Mouse (Mus musculus) megakaryocyte, embryonic 14.5 days (primary cell): ENCODE measurements around the gene Capn3.

Experiments
- FLI1 ChIP-seq: IDR thresholded peaks from 2 replicates; pipeline ENCODE4 v1.6.1; 2012; ENCODE audit warnings: low read length, inconsistent platforms, mixed read lengths
- GATA1 ChIP-seq: IDR thresholded peaks from 3 replicates; pipeline ENCODE4 v1.6.1; 2012; ENCODE audit warnings: mixed read lengths, low read length, inconsistent platforms, borderline replicate concordance

- TF ChIP-seq GATA1 (no peak), FLI1 (no peak)
These were observed 47.3 kb downstream of the Capn3 start for GRCm38 (mm10) chr2:120503094-120503493.
